In genomic region chr17:84933968-84934367, GRCm38 (mm10) we compare ENCODE assay signal across 15 mouse cellular contexts. TPM values are rescaled to one million over a fixed set of nuclear protein-coding genes. Genes with fewer than 3 reads are reported as not detected.
A peak's percentile ranks its signal among the peaks of the same experiment; 100 is the strongest.
DNase-seq lines count a peak whose midpoint lies in the region; ATAC-seq and TF ChIP-seq lines count a peak whose summit lies in the region.
"Had no signal": no experiment of that assay in that cellular context is flagged by ENCODE, and none has a peak within 500 bp of the region (broad histone marks: within the 10 kb centered on the region; RNA-seq: fewer than 3 reads in every experiment).

No protein-coding gene starts in this region.

- no peaks in the 10 kb centered on the region for H3K36me3 ChIP-seq in intestine, postnatal 0 days (ENCODE audit: control insufficient read depth, insufficient read depth)
- no peaks in the 10 kb centered on the region for H3K36me3 ChIP-seq in hindbrain, postnatal 0 days (ENCODE audit: insufficient read depth, low read length)
- H3K36me3 ChIP-seq: hindbrain, embryonic 12.5 days had no signal

- ATAC-seq in intestine, postnatal 0 days: no peak; the same call in 1 of the 2 replicates
- ATAC-seq in megakaryocyte-erythroid progenitor cell, adult 5-6 weeks (replicated peaks; ENCODE audit: low FRiP score, low TSS enrichment, poor library complexity, severe bottlenecking): peak; percentile 98
- ATAC-seq in hindbrain, postnatal 0 days: no peak
- ATAC-seq in granulocyte monocyte progenitor cell, adult 5-6 weeks (replicated peaks; ENCODE audit: poor library complexity, severe bottlenecking): no peak

- H3K4me3 ChIP-seq in intestine, postnatal 0 days (ENCODE audit: low read depth, low read length): no peak overlapping the region
- H3K4me3 ChIP-seq in hindbrain, postnatal 0 days (ENCODE audit: low read length): no peak overlapping the region
- H3K4me3 ChIP-seq: hindbrain, embryonic 12.5 days; layer of hippocampus, adult 2 months; megakaryocyte, embryonic 14.5 days; myocyte had no signal

- H3K4me1 ChIP-seq in intestine, postnatal 0 days (replicated peaks; ENCODE audit: control insufficient read depth, insufficient read depth, low read length): 0 out of 2 replicates have a peak, but pooled peaks cover 4% of the 10 kb centered on the region
- no peaks in the 10 kb centered on the region for H3K4me1 ChIP-seq in hindbrain, postnatal 0 days (ENCODE audit: insufficient read depth, low read length)
- H3K4me1 ChIP-seq: hindbrain, embryonic 12.5 days had no signal

- WGBS in intestine, postnatal 0 days: 43% methylated on average over 5 of the region's 5 CpGs
- 64% methylated on average over 5 of the region's 5 CpGs for WGBS in hindbrain, postnatal 0 days

- H3K27me3 ChIP-seq in intestine, postnatal 0 days (replicated peaks; ENCODE audit: control insufficient read depth, insufficient read depth, low read length): no peaks in the 10 kb centered on the region
- H3K27me3 ChIP-seq in hindbrain, postnatal 0 days (ENCODE audit: insufficient read depth, low read length): no peaks in the 10 kb centered on the region
- H3K27me3 ChIP-seq: hindbrain, embryonic 12.5 days; megakaryocyte, embryonic 14.5 days had no signal

- H3K4me2 ChIP-seq in intestine, postnatal 0 days (replicated peaks; ENCODE audit: low read depth): no peak overlapping the region
- H3K4me2 ChIP-seq in hindbrain, postnatal 0 days (ENCODE audit: low read depth, low read length): no peak overlapping the region
- H3K4me2 ChIP-seq: hindbrain, embryonic 12.5 days had no signal

- no peak overlapping the region for H3K9ac ChIP-seq in intestine, postnatal 0 days (ENCODE audit: low read depth, low read length)
- no peak overlapping the region for H3K9ac ChIP-seq in hindbrain, postnatal 0 days (replicated peaks; ENCODE audit: low read length)
- H3K9ac ChIP-seq: hindbrain, embryonic 12.5 days had no signal

- peaks cover 5% of the 10 kb centered on the region; the same call in 1 of the 2 replicates for H3K9me3 ChIP-seq in intestine, postnatal 0 days (ENCODE audit: control insufficient read depth)
- no peaks in the 10 kb centered on the region for H3K9me3 ChIP-seq in hindbrain, postnatal 0 days (ENCODE audit: low read length)
- H3K9me3 ChIP-seq: hindbrain, embryonic 12.5 days had no signal

- TF ChIP-seq CTCF in intestine, postnatal 0 days (IDR thresholded peaks at IDR 0.05; ENCODE audit: low read depth): no peak
- TF ChIP-seq CTCF in hindbrain, postnatal 0 days (IDR thresholded peaks at IDR 0.05; ENCODE audit: low read depth): no peak

- DNase-seq in spleen, adult 12 weeks (ENCODE audit: low spot score): peak; percentile 29
- DNase-seq in spleen, adult 18-20 months: no peak
- no peak for DNase-seq in MN1 (ENCODE audit: low spot score)
- no peak for DNase-seq in hindbrain, postnatal 0 days (ENCODE audit: low spot score)
- DNase-seq: adrenal gland, adult 8-10 months; kidney, adult 2 months; lung, adult 2 months; right cerebral cortex, postnatal 4 days had no signal

- peak overlapping the region; percentile 35; the same call in 1 of the 2 replicates for H3K27ac ChIP-seq in intestine, postnatal 0 days (ENCODE audit: low read depth, low read length)
- no peak overlapping the region for H3K27ac ChIP-seq in hindbrain, postnatal 0 days
- H3K27ac ChIP-seq: hindbrain, embryonic 12.5 days; layer of hippocampus, adult 2 months had no signal

RNA-seq across cellular contexts. Expression of gene Ppm1b, which starts 22.6 kb away (rescaled TPM):
- 59.2 and 64.3 TPM in 2 replicates for polyA plus RNA-seq in intestine, postnatal 0 days (2015; fragmentation: Nextera tagmentation; extraction: Ambion mirVana)
- total RNA-seq in megakaryocyte-erythroid progenitor cell, adult 5-6 weeks (2014; fragmentation: Nextera tagmentation): 62.9 and 73.2 TPM in 2 replicates
- total RNA-seq in megakaryocyte-erythroid progenitor cell, adult 5-6 weeks (2017): 51.3 and 68.7 TPM in 2 replicates
- total RNA-seq in hindbrain, postnatal 0 days (2014; rRNA removed): 48.1 and 49.1 TPM in 2 replicates
- 61.8 and 62.6 TPM in 2 replicates for polyA plus RNA-seq in hindbrain, postnatal 0 days (2015; fragmentation: Nextera tagmentation; extraction: Ambion mirVana)
- 36.9 and 39.3 TPM in 2 replicates for total RNA-seq in granulocyte monocyte progenitor cell, adult 5-6 weeks (2014; fragmentation: Nextera tagmentation)
- 39.5 and 48.2 TPM in 2 replicates for total RNA-seq in granulocyte monocyte progenitor cell, adult 5-6 weeks (2017)
